Mouse (Mus musculus): ENCODE data around the gene Nfix. TPM values are rescaled to one million over a fixed set of nuclear protein-coding genes. Genes with fewer than 3 reads are reported as not detected.

Nfix gene
- polyA plus RNA-seq, 1 experiment from 2014 or later: 67.4 TPM

GRCm38 (mm10) chr8:84840248-84840999, 40.3 kb upstream of the Nfix start, which contains the start of gene Rad23a:
Gene Rad23a, minus strand, starts transcription at chr8:84840665.
- H3K27me3 ChIP-seq (replicated peaks; ENCODE audit: control insufficient read depth, insufficient read depth, low read length): no peaks in the 10 kb centered on the region
- DNase-seq (ENCODE audit: low spot score): peak; percentile 98
- peak within 1 kb of the TSS; percentile 81 for H3K4me3 ChIP-seq (ENCODE audit: low read depth, low read length)
- under 1% methylated on average over 16 of the region's 55 CpGs for WGBS
- peak within 1 kb of the TSS; percentile 92 for H3K9ac ChIP-seq (ENCODE audit: low read depth, low read length)
- H3K4me2 ChIP-seq (ENCODE audit: low read depth, low read length): peak within 1 kb of the TSS; percentile 62
- peak; percentile 94 for ATAC-seq (ENCODE audit: low read depth)
- no peaks in the 10 kb centered on the region for H3K9me3 ChIP-seq (ENCODE audit: control insufficient read depth, low read length)
- H3K4me1 ChIP-seq (ENCODE audit: control insufficient read depth, insufficient read depth, low read length): peaks cover 27% of the 10 kb centered on the region; the same call in 1 of the 2 replicates
- peaks cover 86% of the 10 kb centered on the region for H3K36me3 ChIP-seq (ENCODE audit: control insufficient read depth, insufficient read depth, low read length)
- peak within 1 kb of the TSS; percentile 88 for H3K27ac ChIP-seq (replicated peaks; ENCODE audit: low read depth, low read length)

GRCm38 (mm10) chr8:84839875-84840247, 39.7 kb upstream of the Nfix start:
- under 1% methylated on average over 7 of the region's 7 CpGs for WGBS
- Histone ChIP-seq H3K4me3 (ENCODE audit: low read depth, low read length) (peak overlapping the region; percentile 81), H3K4me1 (ENCODE audit: control insufficient read depth, insufficient read depth, low read length) (peaks cover 24% of the 10 kb centered on the region), H3K27me3 (replicated peaks; ENCODE audit: control insufficient read depth, insufficient read depth, low read length) (no peaks in the 10 kb centered on the region), H3K4me2 (ENCODE audit: low read depth, low read length) (peak overlapping the region; percentile 62), H3K9ac (ENCODE audit: low read depth, low read length) (peak overlapping the region; percentile 92), H3K27ac (replicated peaks; ENCODE audit: low read depth, low read length) (peak overlapping the region; percentile 88), H3K9me3 (ENCODE audit: control insufficient read depth, low read length) (no peaks in the 10 kb centered on the region), H3K36me3 (ENCODE audit: control insufficient read depth, insufficient read depth, low read length) (peaks cover 85% of the 10 kb centered on the region)
- no peak for ATAC-seq (ENCODE audit: low read depth)
- DNase-seq (ENCODE audit: low spot score): no peak

GRCm38 (mm10) chr8:84839411-84839810, 39.3 kb upstream of the Nfix start:
- H3K27me3 ChIP-seq (replicated peaks; ENCODE audit: control insufficient read depth, insufficient read depth, low read length): no peaks in the 10 kb centered on the region
- WGBS: 80% methylated on average over 2 of the region's 2 CpGs
- ATAC-seq (ENCODE audit: low read depth) (no peak), DNase-seq (ENCODE audit: low spot score) (no peak)
- H3K9ac ChIP-seq (ENCODE audit: low read depth, low read length): peak overlapping the region; percentile 92
- peaks cover 85% of the 10 kb centered on the region for H3K36me3 ChIP-seq (ENCODE audit: control insufficient read depth, insufficient read depth, low read length)
- H3K9me3 ChIP-seq (ENCODE audit: control insufficient read depth, low read length): no peaks in the 10 kb centered on the region
- peak overlapping the region; percentile 62 for H3K4me2 ChIP-seq (ENCODE audit: low read depth, low read length)
- H3K27ac ChIP-seq (replicated peaks; ENCODE audit: low read depth, low read length): no peak overlapping the region
- peak overlapping the region; percentile 81 for H3K4me3 ChIP-seq (ENCODE audit: low read depth, low read length)
- H3K4me1 ChIP-seq (ENCODE audit: control insufficient read depth, insufficient read depth, low read length): peaks cover 22% of the 10 kb centered on the region

- no peak overlapping the region for H3K27ac ChIP-seq (replicated peaks; ENCODE audit: low read depth, low read length)
- H3K27me3 ChIP-seq (replicated peaks; ENCODE audit: control insufficient read depth, insufficient read depth, low read length): no peaks in the 10 kb centered on the region
- no peak for DNase-seq (ENCODE audit: low spot score)
- H3K4me3 ChIP-seq (ENCODE audit: low read depth, low read length): no peak overlapping the region
- no peaks in the 10 kb centered on the region for H3K9me3 ChIP-seq (ENCODE audit: control insufficient read depth, low read length)
- 88% methylated on average over 5 of the region's 5 CpGs for WGBS
- peaks cover 17% of the 10 kb centered on the region for H3K4me1 ChIP-seq (ENCODE audit: control insufficient read depth, insufficient read depth, low read length)
- peaks cover 85% of the 10 kb centered on the region for H3K36me3 ChIP-seq (ENCODE audit: control insufficient read depth, insufficient read depth, low read length)
- no peak overlapping the region for H3K4me2 ChIP-seq (ENCODE audit: low read depth, low read length)
- ATAC-seq (ENCODE audit: low read depth): no peak
- no peak overlapping the region for H3K9ac ChIP-seq (ENCODE audit: low read depth, low read length)
Observed at GRCm38 (mm10) chr8:84838513-84838912, 38.4 kb upstream of the Nfix start.

GRCm38 (mm10) chr8:84837912-84838470, 37.8 kb upstream of the Nfix start:
- no peak overlapping the region for H3K4me2 ChIP-seq (ENCODE audit: low read depth, low read length)
- H3K9ac ChIP-seq (ENCODE audit: low read depth, low read length): 0 out of 2 replicates have a peak overlapping the region, but pooled peaks have one; percentile 27
- H3K4me3 ChIP-seq (ENCODE audit: low read depth, low read length): no peak overlapping the region
- no peaks in the 10 kb centered on the region for H3K9me3 ChIP-seq (ENCODE audit: control insufficient read depth, low read length)
- WGBS: 77% methylated on average over 15 of the region's 15 CpGs
- no peaks in the 10 kb centered on the region for H3K27me3 ChIP-seq (replicated peaks; ENCODE audit: control insufficient read depth, insufficient read depth, low read length)
- peaks cover 81% of the 10 kb centered on the region for H3K36me3 ChIP-seq (ENCODE audit: control insufficient read depth, insufficient read depth, low read length)
- H3K27ac ChIP-seq (replicated peaks; ENCODE audit: low read depth, low read length): peak overlapping the region; percentile 55; the same call in 1 of the 2 replicates
- H3K4me1 ChIP-seq (ENCODE audit: control insufficient read depth, insufficient read depth, low read length): peaks cover 17% of the 10 kb centered on the region
- ATAC-seq (ENCODE audit: low read depth) (no peak), DNase-seq (ENCODE audit: low spot score) (no peak)

- ATAC-seq (ENCODE audit: low read depth) (peak; percentile 31), DNase-seq (ENCODE audit: low spot score) (peak; percentile 83)
- 30% methylated on average over 8 of the region's 8 CpGs for WGBS
- Histone ChIP-seq H3K4me1 (ENCODE audit: control insufficient read depth, insufficient read depth, low read length) (peaks cover 17% of the 10 kb centered on the region), H3K27ac (replicated peaks; ENCODE audit: low read depth, low read length) (peak overlapping the region; percentile 55; the same call in 1 of the 2 replicates), H3K36me3 (ENCODE audit: control insufficient read depth, insufficient read depth, low read length) (peaks cover 74% of the 10 kb centered on the region), H3K9me3 (ENCODE audit: control insufficient read depth, low read length) (no peaks in the 10 kb centered on the region), H3K4me3 (ENCODE audit: low read depth, low read length) (no peak overlapping the region), H3K27me3 (replicated peaks; ENCODE audit: control insufficient read depth, insufficient read depth, low read length) (no peaks in the 10 kb centered on the region), H3K9ac (ENCODE audit: low read depth, low read length) (peak overlapping the region; percentile 30), H3K4me2 (ENCODE audit: low read depth, low read length) (no peak overlapping the region)
Observed at GRCm38 (mm10) chr8:84837149-84837911, 37.2 kb upstream of the Nfix start.

- Histone ChIP-seq H3K27me3 (replicated peaks; ENCODE audit: control insufficient read depth, insufficient read depth, low read length) (no peaks in the 10 kb centered on the region), H3K9me3 (ENCODE audit: control insufficient read depth, low read length) (no peaks in the 10 kb centered on the region), H3K4me2 (ENCODE audit: low read depth, low read length) (no peak overlapping the region), H3K36me3 (ENCODE audit: control insufficient read depth, insufficient read depth, low read length) (peaks cover 61% of the 10 kb centered on the region), H3K9ac (ENCODE audit: low read depth, low read length) (no peak overlapping the region), H3K27ac (replicated peaks; ENCODE audit: low read depth, low read length) (no peak overlapping the region), H3K4me1 (ENCODE audit: control insufficient read depth, insufficient read depth, low read length) (peaks cover 17% of the 10 kb centered on the region), H3K4me3 (ENCODE audit: low read depth, low read length) (no peak overlapping the region)
- peak; percentile 10; the same call in 1 of the 2 replicates for ATAC-seq (ENCODE audit: low read depth)
- 77% methylated on average over 10 of the region's 10 CpGs for WGBS
- peak; percentile 73 for DNase-seq (ENCODE audit: low spot score)
Observed at GRCm38 (mm10) chr8:84834866-84835855, 35.0 kb upstream of the Nfix start.

Data from embryonic facial prominence, embryonic 14.5 days (tissue).